Mouse (Mus musculus) small intestine, adult 2 months (tissue): ENCODE results near the gene Mecom.

Experiments
- CTCF ChIP-seq: fragments of 200-500 bp; IDR thresholded peaks from 2 replicates; pipeline ENCODE4 v1.5.1; 2012; ENCODE audit warnings: low read depth, mild to moderate bottlenecking, control low read depth, inconsistent platforms, low read length, moderate library complexity, mixed read lengths; ENCODE audit not compliant: insufficient replicate concordance, insufficient read length; ENCODE audit errors: extremely low read depth
- POLR2A ChIP-seq: fragments of 200-500 bp; IDR thresholded peaks from 2 replicates; pipeline ENCODE4 v1.6.1; 2012; ENCODE audit warnings: low read depth, mild to moderate bottlenecking, control low read depth, inconsistent platforms, low read length, moderate library complexity

GRCm38 (mm10) chr3:30207886-30208285 is 339.9 kb downstream of the Mecom start:
- TF ChIP-seq CTCF, result no peak
- TF ChIP-seq POLR2A, result no peak
